Mouse (Mus musculus) c-Kit-positive CD71-negative TER-119-negative erythroid progenitor cells, embryonic 14.5 days (primary cell): ENCODE measurements around the gene Polr2m.
"Not testable (repeated sequence)": the region's sequence is repeated elsewhere in the genome, so short reads cannot be mapped to it uniquely, and the experiment has no call there.

Experiments
- DNase-seq: peaks from one replicate; pipeline ENCODE4 v3.0.0-alpha.2; 2013; ENCODE audit warnings: low read depth

The Polr2m gene

DNA sequence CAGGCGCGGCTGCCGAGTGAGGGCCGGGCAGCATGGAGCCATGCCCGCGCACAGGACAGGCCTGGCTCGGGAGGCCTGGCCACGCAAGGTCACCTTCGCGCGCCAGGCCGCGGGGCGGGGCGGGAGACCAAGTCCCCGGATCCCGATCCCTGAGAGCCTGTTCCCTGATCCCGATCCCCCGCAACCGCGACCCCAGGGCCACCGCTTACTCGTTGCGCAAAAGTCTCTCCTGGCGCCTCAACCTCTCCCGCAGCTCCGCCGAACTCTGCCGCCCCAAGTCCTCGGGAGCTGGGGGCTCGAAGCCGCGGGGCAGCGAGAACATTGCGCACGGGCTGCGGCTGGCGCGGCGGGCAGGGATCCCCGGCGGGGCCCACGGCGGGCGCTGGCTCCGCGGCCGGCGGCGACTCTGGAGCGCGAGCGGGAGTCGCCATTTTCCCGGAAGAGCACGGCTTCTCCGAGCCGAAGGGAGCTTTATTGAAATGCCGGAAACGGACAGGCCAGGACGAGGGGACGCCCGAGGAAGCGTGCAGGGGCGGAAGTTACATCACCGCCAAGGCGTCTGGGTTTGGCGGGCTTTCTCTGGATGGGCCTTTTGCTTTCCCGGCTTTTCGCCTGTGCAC is at the start of gene Polr2m:
TSS of gene Polr2m (minus strand) at position 461 of the 620 bp plus-strand sequence.
- DNase-seq, result peak; percentile 81

DNA sequence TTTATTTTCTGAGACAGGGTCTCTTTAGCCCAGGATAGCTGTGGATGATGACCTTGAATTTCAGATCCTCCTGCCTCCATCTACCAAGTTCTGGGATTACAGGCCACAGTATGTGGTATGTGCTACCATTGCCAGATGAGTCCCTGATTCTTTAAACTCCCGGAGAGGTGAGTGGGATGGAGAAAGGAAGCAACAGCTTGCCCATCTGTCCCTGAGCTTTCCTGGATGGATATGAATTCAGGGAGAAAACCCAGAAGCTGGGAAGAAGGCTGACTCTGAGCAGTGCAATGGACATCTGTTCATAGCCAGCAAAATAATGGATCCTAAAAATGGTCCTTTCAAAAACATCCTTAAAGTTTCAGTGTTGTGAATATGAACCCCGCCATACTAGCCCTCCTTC is 49.3 kb upstream of the Polr2m start:
- no peak for DNase-seq

DNA sequence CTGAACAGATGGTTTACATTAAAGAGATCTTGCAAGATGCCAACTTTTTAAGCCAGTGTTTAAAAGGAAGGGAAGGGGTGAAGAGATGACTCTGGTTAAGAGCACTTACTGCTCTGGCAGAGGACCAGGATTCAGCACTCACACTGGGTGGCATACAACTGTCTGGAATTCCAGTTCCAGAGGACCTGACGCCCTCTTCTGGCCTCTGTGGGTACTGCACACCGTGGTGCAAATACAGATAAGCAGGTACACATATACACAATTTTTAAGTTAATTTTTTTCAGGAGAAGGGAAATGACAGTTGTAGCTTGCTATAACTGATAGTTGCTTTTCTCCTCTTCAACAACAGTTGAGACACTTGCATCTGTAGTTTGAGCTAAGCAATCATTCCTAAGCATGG is 44.2 kb upstream of the Polr2m start:
- DNase-seq, result no peak

DNA sequence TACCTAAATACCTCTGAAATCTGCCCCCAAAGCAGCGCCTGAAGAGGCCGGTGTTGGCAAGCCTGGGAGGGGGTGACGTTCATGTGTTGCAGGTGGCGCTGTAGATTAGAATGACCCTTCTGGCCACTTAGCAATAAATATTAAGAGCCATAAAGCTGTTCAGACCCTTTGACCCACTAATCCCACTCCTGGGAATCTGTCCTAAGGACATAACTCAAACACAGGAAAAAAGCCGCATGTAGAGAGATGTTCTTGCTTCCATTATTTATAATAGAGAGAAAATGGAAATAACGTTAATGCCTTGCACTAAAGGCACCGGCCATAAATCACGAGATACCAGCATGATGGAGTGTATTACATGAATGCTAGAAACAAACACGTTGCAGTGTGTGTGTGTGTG is 41.7 kb upstream of the Polr2m start:
- DNase-seq, result no peak

DNA sequence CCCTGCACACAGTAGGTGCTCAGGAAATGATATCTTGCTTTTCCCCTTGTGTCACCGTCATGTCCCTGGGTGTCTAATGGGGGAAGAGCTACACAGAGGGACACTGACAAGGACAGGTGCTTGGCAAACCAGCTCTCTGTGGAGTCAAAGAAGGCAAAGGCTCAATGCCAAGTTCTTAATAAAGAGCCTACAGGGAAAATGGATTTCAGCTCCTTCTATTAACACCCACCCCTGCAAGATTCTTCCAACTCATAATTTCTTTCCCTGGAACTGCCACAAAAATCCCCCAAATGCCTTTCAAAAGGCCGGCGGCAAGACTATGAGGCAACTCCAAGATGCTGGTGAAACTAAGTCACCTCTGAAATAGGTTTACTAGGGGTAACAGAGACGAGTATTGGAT is 38.2 kb upstream of the Polr2m start:
- DNase-seq, result no peak

DNA sequence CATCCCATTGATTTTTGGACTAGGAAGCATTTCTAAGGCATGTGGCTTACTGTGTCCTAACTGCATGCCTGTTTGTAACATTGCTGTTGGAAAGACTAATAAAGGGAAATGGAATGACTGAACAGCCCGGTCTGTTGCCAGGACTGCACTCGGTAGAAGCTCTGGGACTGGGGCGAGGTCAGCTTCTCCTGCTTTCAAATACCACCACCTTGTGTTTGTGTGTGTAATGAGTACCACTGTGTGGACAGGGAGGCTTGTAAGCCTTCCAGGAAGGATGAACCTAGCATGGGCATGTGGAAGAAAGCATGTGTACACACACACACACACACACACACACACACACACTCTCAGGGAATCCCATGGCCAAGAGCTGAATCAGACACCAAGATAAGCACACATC is 34.1 kb upstream of the Polr2m start:
- no peak for DNase-seq

DNA sequence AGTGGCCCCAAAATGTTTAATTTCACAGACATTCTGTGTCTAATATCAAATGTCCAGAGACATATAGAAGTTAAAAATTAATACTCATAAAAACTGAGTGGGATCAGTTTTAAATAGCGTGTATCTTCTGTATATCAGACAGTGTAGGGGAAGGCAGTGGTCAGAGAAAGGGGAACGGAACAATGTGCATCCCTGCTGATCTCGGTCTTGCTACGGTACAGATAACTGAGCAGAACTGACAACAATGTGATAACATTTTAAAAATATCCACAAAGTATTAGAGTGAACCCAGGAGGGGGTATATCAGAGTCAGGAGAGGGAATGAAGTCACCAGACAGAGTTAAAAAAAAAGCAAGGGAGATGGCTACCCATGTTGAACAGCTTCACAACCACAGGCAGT is 31.8 kb upstream of the Polr2m start:
- DNase-seq, result no peak

DNA sequence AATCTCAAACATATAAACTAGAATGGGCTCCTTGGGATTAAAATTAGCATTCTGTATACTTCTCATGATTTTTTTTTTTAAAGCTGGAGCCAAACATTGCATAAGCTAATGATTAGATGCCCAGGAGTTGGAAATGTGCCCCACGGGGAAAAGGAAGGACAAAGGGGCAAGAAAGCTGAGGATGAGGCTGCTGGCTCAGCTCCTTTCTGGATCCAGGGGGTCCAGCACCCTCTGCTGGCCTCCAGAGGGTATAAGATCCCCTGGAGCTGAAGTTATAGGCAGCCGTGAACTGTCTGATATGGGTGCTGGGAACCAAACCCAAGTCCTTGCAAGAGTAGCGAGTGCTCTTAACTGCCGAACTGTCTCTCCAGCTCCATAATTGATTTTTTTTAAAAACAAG is 30.1 kb upstream of the Polr2m start:
- no peak for DNase-seq

DNA sequence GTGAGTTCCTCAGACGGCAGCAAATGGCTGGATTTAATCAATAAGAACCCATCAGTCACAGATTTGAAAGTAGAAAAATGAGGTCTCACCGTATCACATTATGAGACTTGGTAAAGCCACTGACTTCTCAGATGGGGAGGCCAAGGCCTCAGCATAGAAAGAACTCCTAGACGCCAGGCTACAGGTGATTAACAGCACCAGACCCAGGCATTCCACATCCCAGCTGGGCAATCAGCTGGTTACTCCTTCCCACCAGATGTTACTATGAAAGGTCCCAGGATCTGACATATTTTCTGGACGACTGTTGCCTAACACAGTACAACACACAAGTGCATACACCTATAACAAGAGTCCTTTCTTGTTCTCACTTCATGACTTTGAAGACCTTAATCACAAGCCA is 27.8 kb upstream of the Polr2m start:
- DNase-seq, result no peak

DNA sequence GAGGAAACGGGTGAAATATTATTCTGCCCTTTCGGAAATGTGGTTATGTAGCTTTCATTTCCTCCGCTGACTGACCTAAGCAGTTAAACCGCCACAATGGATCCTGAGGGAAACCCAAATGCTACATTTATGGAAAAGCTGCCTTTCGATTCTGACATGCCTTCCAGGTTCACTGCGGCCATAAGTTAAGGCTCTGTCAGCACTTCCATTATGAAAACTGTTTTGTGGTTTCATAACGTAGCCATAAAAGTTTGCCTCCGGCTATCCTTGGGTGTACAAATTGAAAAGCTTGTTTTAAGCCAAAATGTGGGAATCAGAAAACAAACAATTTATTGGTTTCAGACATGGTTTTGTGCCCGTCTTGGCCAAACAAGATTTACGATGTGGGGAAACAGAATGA is 27.2 kb upstream of the Polr2m start:
- no peak for DNase-seq

DNA sequence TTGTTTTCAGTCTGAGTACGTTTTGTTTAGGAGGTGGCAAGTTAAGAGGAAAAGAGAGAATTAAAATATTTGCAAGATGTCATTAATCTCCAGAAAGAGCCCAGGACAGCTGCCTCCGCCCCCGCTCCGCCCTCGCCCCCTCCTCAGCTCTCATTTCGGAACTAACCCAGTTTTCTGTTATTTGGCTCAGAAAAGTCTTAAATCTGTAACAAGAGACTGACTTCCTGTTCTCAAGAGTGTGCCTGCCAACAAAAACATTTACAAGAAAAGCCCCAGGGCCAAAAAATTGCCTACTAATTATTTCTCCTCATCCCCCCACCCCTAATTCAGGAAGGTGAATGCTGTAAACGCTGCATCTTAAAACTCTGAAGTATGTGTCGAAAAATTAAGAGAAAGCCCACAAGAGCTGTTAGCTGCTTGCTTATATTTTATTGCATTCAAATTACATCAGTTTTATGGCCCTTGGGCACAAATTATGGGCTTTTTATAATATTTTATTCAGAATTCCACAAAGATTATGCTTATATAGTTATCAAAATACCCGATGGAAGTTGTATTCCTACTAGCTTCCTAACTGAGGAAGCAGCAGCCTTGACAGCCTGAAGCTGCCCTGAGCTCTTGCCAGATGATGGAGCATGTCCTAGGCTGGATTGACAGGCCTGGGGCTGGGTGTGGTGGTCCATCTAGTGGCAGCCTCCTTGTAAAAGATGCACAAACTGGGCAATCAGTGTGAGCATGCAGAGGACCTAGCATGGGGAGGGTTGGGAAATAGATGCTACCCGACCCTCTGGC is 12.9 kb upstream of the Polr2m start:
- DNase-seq, result no peak

DNA sequence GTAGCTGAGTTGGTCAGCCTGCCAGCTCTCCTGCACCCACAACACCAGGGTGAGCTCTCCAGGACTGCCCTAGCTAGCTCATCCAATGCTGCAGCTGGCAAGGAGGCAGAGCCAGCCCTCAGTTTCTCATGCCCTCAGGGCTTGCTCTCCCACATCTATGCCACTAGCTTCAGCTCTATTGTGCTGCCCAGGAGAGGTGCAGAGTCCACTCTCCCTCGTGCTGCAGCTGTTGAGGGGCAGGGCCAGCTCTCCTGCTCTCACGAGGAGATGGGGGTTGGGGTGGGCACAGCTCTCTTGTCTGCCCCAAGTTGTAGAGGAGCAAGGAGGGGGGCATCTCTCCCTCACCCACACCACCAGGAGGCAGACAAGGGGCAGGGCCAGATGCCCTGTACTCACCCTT is 10.9 kb upstream of the Polr2m start:
- DNase-seq, result no peak

DNA sequence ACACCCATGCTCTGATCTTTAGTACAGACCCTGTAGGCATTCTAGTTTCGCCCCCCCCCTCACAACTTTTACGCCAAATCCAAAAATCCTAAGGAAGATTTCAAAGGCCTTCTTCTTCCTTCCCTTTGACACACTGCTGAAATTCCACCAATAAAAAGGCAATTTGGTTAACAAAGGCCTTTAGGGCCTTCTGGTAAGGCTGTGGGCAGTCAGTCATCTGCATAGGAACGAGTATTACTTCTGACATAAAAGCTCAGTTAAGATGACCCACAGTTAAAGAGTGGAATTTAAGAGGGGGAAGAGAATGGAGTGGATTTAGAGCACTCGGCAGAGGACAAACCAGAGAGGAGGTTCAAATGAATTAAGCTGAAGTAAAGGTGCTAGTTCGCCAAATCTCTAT is 8.0 kb upstream of the Polr2m start:
- DNase-seq, result no peak

DNA sequence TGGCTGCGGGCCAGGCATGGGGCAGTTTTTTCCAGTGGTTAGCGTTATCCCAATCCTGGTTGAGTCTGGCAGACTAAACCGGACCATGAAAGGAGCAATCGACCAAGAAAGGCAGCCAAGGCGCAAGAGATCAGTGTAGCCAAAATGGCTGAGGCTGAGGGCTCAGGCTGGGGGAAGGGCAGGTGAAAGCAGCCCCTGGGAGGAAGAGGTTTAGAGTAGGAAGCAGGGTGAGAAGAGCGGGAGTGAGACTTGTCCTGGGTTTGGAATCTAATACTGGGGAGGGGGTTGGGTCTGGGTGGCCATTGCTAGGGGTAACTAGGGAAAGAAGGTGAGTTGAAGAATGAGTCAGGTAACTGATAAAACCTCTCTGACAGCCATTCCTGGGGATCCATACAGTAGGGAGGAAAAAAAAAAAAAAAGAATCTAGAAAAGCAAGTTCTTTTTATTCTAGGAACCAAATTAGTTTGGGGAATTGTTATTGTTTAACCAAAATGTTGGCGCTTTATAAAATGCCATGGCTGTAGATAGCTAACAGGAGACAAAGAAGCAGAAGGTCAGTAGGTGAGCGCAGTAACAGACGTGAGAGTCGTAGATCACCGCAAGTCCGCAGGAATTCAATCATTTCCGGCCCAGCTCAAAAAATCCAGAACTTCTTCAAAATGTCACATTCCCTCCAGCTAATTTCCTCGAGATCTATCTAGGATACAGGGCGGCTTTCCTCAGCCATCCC is 6.7 kb upstream of the Polr2m start:
- no peak for DNase-seq

DNA sequence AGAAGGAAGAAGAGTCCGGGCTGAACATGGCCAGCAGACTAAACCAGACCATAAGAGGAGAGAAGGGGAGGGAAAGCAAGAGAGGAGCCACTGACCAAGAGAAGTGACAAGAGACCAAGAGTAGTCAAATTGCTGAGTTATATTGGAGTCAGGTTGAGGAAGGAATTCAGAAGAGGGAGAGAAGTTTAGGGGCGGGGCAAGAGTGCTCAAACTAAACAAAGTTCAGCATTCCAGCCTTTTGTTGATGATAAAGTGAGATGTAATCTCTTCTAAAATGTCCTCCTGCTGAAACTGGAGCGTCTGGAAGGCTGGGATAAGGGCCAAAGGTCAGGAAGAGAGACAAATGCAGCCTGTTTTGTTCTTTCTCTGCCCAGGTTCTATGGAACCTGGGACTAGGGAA is 4.3 kb upstream of the Polr2m start:
- DNase-seq, result no peak

DNA sequence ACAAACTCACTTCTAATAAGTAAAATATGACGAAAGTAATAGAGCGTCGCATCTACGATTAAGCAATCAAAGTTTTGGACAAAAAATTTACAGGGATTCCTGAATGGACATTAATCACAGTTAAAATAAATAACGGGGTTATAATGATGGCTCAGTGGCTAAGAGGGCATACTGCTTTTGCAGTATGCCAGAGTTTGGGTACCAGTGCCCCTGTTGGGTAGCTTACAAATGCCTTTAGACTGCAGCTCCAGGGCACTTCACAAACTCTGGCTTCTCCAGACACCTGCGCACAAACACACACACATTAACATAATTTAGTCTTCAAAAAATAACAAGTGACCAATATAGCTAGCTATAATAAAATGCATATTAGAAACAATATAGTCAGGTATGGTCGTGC is 392 bp upstream of the Polr2m start:
- DNase-seq, result no peak

DNA sequence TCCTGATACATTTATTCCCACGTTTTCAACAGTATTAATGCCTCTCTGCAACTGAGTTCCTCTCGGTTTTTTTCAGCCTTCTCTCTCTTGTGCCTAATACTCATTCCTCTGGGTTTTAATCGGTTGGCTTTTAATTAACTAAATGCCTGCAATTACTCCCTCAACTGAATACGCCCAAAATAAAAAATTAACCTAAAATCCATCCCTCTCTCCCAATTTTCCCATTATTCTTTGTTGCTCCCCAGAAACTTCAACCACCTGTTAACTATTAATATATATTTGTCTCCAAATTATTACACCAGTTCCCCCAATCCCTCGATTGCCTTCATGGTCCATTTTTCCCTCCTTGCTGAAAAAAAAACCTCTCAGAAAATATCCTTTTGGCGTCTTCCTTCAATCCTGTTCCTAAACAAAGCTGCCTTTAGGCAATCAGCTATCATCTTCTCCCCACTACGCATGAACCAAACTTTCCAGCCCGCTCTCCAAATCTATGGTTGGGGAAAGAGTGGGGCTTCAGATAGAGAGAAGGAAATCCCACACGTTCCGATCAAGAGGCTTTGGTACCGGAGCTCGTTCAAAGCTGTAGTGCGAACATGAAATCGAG is 762 bp downstream of the Polr2m start:
- no peak for DNase-seq

DNA sequence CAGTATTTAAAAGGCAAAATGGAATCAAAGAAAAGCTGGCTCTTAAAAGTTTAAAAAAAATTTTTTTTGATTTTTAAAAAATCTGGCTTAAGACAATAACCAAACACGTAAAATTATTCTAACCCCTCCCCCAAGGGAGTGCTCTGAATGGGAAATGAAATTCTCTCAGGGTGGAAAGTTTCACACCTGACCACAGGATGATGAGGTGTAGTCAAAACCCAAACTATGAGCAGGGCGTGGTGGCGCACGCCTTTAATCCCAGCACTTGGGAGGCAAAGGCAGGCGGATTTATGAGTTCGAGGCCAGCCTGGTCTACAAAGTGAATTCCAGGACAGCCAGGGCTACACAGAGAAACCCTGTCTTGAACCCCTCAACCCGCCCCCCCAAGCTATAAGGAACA is 1.9 kb downstream of the Polr2m start:
- DNase-seq, result not testable (repeated sequence)

DNA sequence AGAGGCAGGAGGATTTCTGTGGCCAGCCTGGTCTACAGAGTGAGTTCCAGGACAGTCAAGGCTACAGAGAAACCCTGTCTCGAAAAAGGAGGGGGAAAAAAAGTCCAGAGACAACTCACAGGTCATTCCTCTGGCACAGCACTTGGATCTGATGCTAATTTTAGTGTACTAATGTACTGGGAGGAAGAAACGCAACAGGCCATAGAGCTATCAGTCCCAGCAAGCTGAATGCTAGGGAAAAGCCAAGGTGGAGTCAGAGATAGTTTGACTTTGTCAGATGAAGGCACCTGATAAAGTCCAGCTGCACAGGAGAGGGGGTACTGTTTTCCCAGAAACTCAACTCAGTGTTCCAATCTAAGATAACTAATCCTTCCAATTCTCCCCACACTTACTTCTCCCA is 5.4 kb downstream of the Polr2m start:
- DNase-seq, result no peak

DNA sequence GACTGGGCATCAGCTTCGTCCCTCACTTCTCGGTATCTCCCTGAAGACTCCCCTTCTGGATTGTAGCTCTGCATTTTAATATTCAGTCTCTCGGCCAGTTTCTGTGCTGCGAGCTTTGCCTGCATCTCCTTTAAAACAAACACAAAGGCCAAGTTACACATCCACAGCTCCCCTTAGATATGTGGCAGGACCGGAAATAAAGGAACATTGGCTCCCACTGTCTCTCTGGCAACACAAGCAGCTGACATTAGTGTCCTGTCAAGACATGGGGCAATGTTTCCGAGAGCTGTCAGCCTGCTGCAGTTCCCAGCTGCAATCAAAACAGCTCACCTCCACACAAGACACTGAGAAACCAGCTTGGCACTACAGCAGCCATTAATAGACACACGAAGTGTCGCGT is 6.3 kb downstream of the Polr2m start:
- no peak for DNase-seq

DNA sequence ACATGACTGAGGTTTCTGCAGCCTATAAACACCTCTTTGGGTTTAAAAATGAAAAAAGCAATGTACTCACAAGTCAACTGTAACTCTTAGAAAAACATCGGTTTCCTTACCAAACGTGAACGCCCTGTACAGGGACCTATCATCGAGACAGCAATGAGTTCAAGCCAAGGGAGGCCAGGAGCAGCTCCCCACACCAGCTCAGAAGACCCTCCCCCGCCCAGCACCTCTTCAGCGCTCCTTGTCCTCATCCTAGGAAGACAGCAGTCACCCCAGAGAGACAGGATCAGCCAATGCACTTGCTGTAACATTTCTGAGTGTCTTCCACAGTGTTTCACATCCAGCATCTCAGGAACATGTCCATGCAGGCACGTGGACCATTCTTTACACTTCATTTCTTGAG is 7.1 kb downstream of the Polr2m start:
- no peak for DNase-seq

DNA sequence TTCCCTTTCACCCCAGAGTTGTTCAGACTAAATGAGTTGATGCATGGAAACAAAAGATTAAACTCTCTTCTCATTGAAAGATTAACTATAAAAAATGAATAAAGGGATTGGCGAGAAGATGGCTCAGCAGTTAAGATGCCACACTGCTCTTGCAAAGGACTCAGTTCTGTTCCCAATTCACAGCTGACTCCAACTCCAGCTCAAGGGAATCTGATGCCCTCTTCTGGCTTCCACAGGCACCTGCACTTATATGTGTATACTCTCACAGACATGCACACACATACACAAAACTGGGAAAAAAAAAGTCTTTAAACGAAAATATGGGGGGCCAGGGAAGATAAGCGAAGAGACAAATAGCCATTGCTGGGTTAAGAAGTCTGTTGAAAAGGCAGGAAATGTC is 9.1 kb downstream of the Polr2m start:
- no peak for DNase-seq

DNA sequence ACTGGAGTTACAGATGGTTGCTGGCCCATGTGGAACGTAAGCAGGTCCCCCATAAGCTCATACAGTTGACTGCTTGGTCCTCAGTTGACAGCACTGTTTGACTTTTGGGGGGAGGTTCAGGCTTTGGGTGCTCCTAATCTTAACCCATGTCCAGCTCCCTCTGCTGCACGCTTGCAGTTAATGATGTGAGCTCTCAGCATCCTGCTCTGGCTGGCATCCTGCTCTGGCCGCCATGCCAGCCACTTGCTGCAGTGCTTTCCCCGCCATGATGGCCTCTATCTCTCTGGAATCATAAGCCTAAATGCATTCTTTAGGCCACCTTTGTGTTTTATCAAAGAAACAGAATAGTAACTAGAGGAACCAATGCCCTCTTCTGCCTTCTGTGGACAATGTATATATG is 10.2 kb downstream of the Polr2m start:
- DNase-seq, result no peak
